Comparison of ENCODE assay signal across 25 mouse cellular contexts in the genomic region with DNA sequence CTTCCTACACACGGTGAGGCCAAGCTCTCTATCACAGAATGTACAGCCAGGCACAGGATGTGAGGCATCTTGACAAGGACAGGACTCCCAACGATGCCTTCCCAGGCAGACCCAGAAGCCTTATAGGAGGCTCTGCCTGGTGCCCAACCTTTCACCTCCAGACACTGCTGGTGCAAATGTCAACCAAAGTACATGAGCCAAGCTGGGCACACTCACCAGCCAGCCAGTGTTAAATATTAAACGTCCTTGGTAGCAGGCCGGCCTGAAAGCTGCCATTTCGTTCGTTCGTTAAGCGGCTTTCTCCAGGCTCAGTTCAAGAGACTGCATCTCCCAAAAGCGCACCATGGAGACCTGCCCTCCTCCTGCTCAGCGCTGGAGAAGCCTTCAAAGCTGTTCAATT.
A peak's percentile ranks its signal among the peaks of the same experiment; 100 is the strongest.
DNase-seq lines count a peak whose midpoint lies in the region; ATAC-seq and TF ChIP-seq lines count a peak whose summit lies in the region.
"Had no signal": no experiment of that assay in that cellular context is flagged by ENCODE, and none has a peak within 500 bp of the region (broad histone marks: within the 10 kb centered on the region; RNA-seq: fewer than 3 reads in every experiment).

No protein-coding gene starts in this region.

- H3K27ac ChIP-seq in hindbrain, postnatal 0 days: no peak overlapping the region
- no peak overlapping the region for H3K27ac ChIP-seq in hindbrain, embryonic 14.5 days
- H3K27ac ChIP-seq: gastrocnemius, adult 2 months; intestine, embryonic 15.5 days; limb, embryonic 13.5 days; macrophage had no signal

- no peak overlapping the region for H3K9ac ChIP-seq in hindbrain, postnatal 0 days (replicated peaks; ENCODE audit: low read length)
- H3K9ac ChIP-seq in hindbrain, embryonic 14.5 days: no peak overlapping the region
- H3K9ac ChIP-seq: forebrain, postnatal 0 days; intestine, embryonic 15.5 days; limb, embryonic 13.5 days; lung, embryonic 14.5 days; neural tube, embryonic 13.5 days had no signal

- no peak overlapping the region for H3K4me3 ChIP-seq in hindbrain, postnatal 0 days (ENCODE audit: low read length)
- H3K4me3 ChIP-seq in hindbrain, embryonic 14.5 days (replicated peaks; ENCODE audit: low read length): no peak overlapping the region
- H3K4me3 ChIP-seq: gastrocnemius, adult 2 months; intestine, embryonic 15.5 days; limb, embryonic 13.5 days; neural tube, embryonic 13.5 days had no signal

- no peaks in the 10 kb centered on the region; the same call in 1 of the 2 replicates for H3K4me1 ChIP-seq in hindbrain, postnatal 0 days (ENCODE audit: insufficient read depth, low read length)
- H3K4me1 ChIP-seq in hindbrain, embryonic 14.5 days (replicated peaks; ENCODE audit: control insufficient read depth, insufficient read depth, low read length): no peaks in the 10 kb centered on the region

- H3K27me3 ChIP-seq in hindbrain, postnatal 0 days (ENCODE audit: insufficient read depth, low read length): no peaks in the 10 kb centered on the region
- H3K27me3 ChIP-seq in hindbrain, embryonic 14.5 days (ENCODE audit: control insufficient read depth, insufficient read depth, low read length): no peaks in the 10 kb centered on the region
- H3K27me3 ChIP-seq: intestine, embryonic 15.5 days; limb, embryonic 13.5 days; neural tube, embryonic 13.5 days had no signal

- TF ChIP-seq CTCF in hindbrain, postnatal 0 days (IDR thresholded peaks at IDR 0.05; ENCODE audit: low read depth): no peak

- ATAC-seq in hindbrain, postnatal 0 days: no peak
- no peak for ATAC-seq in hindbrain, embryonic 14.5 days (ENCODE audit: low FRiP score)
- ATAC-seq: CD4-positive, CD25-positive, alpha-beta regulatory T cell, adult 4 months; intestine, embryonic 15.5 days had no signal

- peak; percentile 15 for DNase-seq in adrenal gland, adult 2 months
- no peak for DNase-seq in adrenal gland, postnatal 14 days
- DNase-seq in hindbrain, postnatal 0 days (ENCODE audit: low spot score): peak; percentile 16
- DNase-seq in hindbrain, embryonic 14.5 days (ENCODE audit: low spot score): no peak
- peak; percentile 73 for DNase-seq in kidney, adult 18-20 months
- peak; percentile 82 for DNase-seq in kidney, postnatal 14 days
- no peak for DNase-seq in cerebellum, adult 11-12 months
- no peak for DNase-seq in lung, postnatal 4 days
- DNase-seq: cerebellum, adult 11 months; cerebellum, postnatal 36 days; forebrain, postnatal 0 days; gastrocnemius, adult 2 months; heart, postnatal 36 days; layer of hippocampus, adult 9-11 months; lung, embryonic 14.5 days; right cerebral cortex, postnatal 25 days; thymus, postnatal 25 days had no signal

- H3K4me2 ChIP-seq in hindbrain, postnatal 0 days (ENCODE audit: low read depth, low read length): no peak overlapping the region
- H3K4me2 ChIP-seq in hindbrain, embryonic 14.5 days (replicated peaks): no peak overlapping the region
- H3K4me2 ChIP-seq: heart, embryonic 11.5 days; intestine, embryonic 15.5 days; limb, embryonic 13.5 days; lung, embryonic 14.5 days; midbrain, embryonic 11.5 days; neural tube, embryonic 13.5 days had no signal

- 52% methylated on average over 10 of the region's 10 CpGs for WGBS in hindbrain, postnatal 0 days
- 53% methylated on average over 10 of the region's 10 CpGs for WGBS in hindbrain, embryonic 14.5 days

- no peaks in the 10 kb centered on the region for H3K36me3 ChIP-seq in hindbrain, postnatal 0 days (ENCODE audit: insufficient read depth, low read length)
- no peaks in the 10 kb centered on the region for H3K36me3 ChIP-seq in hindbrain, embryonic 14.5 days (replicated peaks; ENCODE audit: control insufficient read depth, insufficient read depth)
- H3K36me3 ChIP-seq: G1E; intestine, embryonic 15.5 days; limb, embryonic 13.5 days; neural tube, embryonic 13.5 days had no signal

- H3K9me3 ChIP-seq in hindbrain, postnatal 0 days (ENCODE audit: low read length): no peaks in the 10 kb centered on the region
- H3K9me3 ChIP-seq in hindbrain, embryonic 14.5 days (ENCODE audit: control insufficient read depth, low read length): no peaks in the 10 kb centered on the region
- H3K9me3 ChIP-seq: G1E; intestine, embryonic 15.5 days; limb, embryonic 13.5 days; neural tube, embryonic 13.5 days had no signal

Comparison
In these comparisons a context has a peak if more than half of its experiments do, and no peak if none do; other contexts are left out.
1. DNase-seq: peak in adrenal gland, adult 2 months (single experiment), hindbrain, postnatal 0 days (single experiment), kidney, adult 18-20 months (single experiment) and kidney, postnatal 14 days (single experiment); none in adrenal gland, postnatal 14 days (single experiment), hindbrain, embryonic 14.5 days (single experiment), cerebellum, adult 11-12 months (single experiment) and lung, postnatal 4 days (0 of 2).